Mouse (Mus musculus) heart, postnatal 0 days (tissue): ENCODE results near the gene Ckap2l. TPM values are rescaled to one million over a fixed set of nuclear protein-coding genes. Genes with fewer than 3 reads are reported as not detected.

Experiments used
- ATAC-seq: fragments of 200-750 bp; cut with Nextera tagmentation; 2 replicates; pipeline ENCODE4 v1.8.0; 2017; ENCODE audit warnings: low read depth, moderate number of reproducible peaks, moderate library complexity; ENCODE audit not compliant: insufficient read depth
- DNase-seq: peaks from one replicate; pipeline ENCODE4 v3.0.0-alpha.2; 2016; ENCODE audit warnings: low spot score
- H3K27ac ChIP-seq: fragments of 300-500 bp; sonication (generic); 2 replicates; pipeline ENCODE4 v1.5.1; 2014; ENCODE audit warnings: low read depth, mild to moderate bottlenecking
- H3K27me3 ChIP-seq: fragments of 300-500 bp; sonication (generic); 2 replicates; pipeline ENCODE4 v1.6.1; 2014; ENCODE audit warnings: low read length, mixed read lengths; ENCODE audit not compliant: control insufficient read depth, insufficient read depth
- H3K36me3 ChIP-seq: fragments of 300-500 bp; sonication (generic); replicated peaks from 2 replicates; pipeline ENCODE4 v1.6.1; 2014; ENCODE audit warnings: low read length, mixed read lengths; ENCODE audit not compliant: control insufficient read depth, insufficient read depth
- H3K4me1 ChIP-seq: fragments of 300-500 bp; sonication (generic); 2 replicates; pipeline ENCODE4 v1.6.1; 2014; ENCODE audit warnings: antibody characterized with exemption; ENCODE audit not compliant: control insufficient read depth, insufficient read depth
- H3K4me2 ChIP-seq: fragments of 300-500 bp; sonication (generic); 2 replicates; pipeline ENCODE4 v1.6.1; 2014; ENCODE audit warnings: low read depth, mild to moderate bottlenecking, low read length, moderate library complexity
- H3K4me3 ChIP-seq: fragments of 300-500 bp; sonication (generic); 2 replicates; pipeline ENCODE4 v1.5.1; 2014; ENCODE audit warnings: low read depth, low read length
- H3K9ac ChIP-seq: fragments of 300-500 bp; sonication (generic); replicated peaks from 2 replicates; pipeline ENCODE4 v1.6.1; 2014; ENCODE audit warnings: low read depth, low read length, mixed read lengths
- H3K9me3 ChIP-seq: fragments of 300-500 bp; sonication (generic); replicated peaks from 2 replicates; pipeline ENCODE4 v1.6.1; 2016; ENCODE audit warnings: low read length; ENCODE audit not compliant: control insufficient read depth
- CTCF ChIP-seq: IDR thresholded peaks from 2 replicates; pipeline ENCODE4 v1.5.1; 2016; ENCODE audit warnings: antibody characterized with exemption, control low read depth, low read depth
- EP300 ChIP-seq: IDR thresholded peaks from 2 replicates; pipeline ENCODE4 v1.6.1; 2016; ENCODE audit warnings: antibody characterized with exemption, low read depth
- WGBS: fragments of 180-500 bp; shearing (Covaris S2); extraction: QIAGEN DNeasy Blood & Tissue Kit; methylation state at CpG from one replicate; pipeline ENCODE4 v1.1.7; 2014; 5-methylcytosine and 5-hydroxymethylcytosine counted together
- polyA plus RNA-seq: library from polyadenylated mRNA; unstranded; fragments of >200 nt; fragmentation: Nextera tagmentation; extraction: Ambion mirVana; gene quantifications from 2 replicates; pipeline ENCODE4 v1.2.1, GENCODE M21; 2015
- total RNA-seq: library from RNA; depleted of rRNA; stranded (reverse); fragments of >200 nt; gene quantifications from 2 replicates; pipeline ENCODE4 v1.2.3, GENCODE M21; 2014; ENCODE audit warnings: low replicate concordance

The Ckap2l gene
- total and polyA plus RNA-seq, 2 experiments from 2014 or later, result 12.6 to 16.2 TPM

DNA sequence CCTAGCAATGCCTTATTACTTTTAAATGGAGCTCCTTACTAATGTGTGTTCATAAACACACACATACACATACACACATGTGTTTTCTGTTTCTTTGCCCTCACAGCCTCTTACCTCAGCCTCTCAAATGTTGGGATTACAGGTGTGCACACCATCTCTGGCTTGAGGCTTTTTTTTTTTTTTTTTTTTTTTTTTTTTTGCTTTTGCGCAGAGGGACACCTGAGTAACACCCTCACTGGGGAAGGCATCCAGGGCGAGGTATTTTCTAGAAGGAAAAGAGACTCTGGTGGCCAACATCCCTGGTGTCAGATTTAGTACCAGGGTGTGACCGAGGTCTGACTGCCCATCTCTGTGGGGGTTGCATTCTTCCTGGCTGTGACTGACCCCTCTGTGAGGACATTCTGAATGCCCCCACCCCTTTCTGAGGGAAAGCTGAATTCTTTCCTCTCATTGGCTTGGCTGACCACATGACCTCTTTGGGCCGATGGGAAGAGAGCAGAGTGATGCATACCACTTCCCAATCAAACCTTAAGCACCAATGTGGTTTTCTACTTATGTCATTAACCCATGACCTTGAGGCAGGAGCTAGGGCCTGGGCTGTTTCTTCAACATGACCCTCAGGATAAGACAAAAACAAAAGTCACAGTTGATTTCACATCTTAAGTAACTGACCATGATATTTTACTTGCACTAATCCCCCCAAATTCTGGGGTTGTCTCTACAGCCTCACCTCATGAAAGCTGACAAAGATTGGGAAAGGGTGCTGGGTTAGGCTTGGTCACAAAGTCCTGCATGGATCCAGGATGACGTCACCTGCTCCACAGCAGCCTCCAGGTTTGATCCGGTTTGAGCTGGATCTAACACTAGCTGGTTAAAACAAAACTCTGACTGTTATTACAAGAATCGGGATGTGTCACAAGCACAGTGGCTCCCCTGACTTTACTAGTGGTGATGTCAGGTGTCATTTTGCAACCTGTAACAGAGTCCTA, 54.9 kb downstream of the Ckap2l start:
- WGBS, result 66% methylated on average over 7 of the region's 7 CpGs
- Histone ChIP-seq H3K9ac (no peak overlapping the region), H3K4me3 (no peak overlapping the region), H3K36me3 (no peaks in the 10 kb centered on the region), H3K9me3 (no peaks in the 10 kb centered on the region), H3K4me1 (0 out of 2 replicates have a peak, but pooled peaks cover 15% of the 10 kb centered on the region), H3K4me2 (no peak overlapping the region), H3K27me3 (no peaks in the 10 kb centered on the region), H3K27ac (no peak overlapping the region)
- no peak for ATAC-seq
- TF ChIP-seq CTCF (no peak), EP300 (no peak)
- DNase-seq, result no peak

DNA sequence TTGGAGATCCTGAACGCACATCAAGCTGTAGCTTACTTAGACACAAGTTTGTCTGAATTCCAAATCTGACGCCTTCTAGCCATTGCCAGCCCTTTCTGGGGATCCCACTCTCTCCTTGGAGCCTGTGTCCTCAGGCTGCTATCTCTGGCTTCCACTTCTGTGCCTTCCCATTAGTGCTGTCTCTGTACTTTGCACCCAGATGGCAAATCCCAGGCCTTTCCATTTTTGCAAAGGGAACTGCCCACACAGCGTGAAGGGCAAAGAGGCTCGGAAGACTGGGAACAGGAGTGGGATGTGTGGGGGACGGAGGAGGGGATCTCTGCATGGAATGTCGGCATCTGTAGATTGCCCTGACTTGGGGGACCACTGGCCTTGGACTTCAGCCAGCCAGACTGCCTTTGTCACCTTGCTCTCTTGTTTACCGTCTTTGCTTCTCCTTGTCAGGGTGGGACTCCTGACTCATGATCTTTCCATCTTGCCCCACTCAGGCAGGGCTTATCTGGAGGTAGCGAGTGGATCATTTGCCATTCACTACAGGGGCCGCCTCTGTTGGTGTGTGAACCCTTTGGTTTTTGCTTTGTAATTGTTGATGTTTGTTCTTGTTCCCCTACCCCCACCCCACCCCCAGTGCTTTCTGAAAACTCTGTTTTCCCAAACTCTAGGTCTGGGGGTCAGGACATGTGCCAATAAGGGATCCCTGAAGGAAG, 56.1 kb downstream of the Ckap2l start:
- 0 out of 2 replicates have a peak, but pooled peaks cover 15% of the 10 kb centered on the region for H3K4me1 ChIP-seq
- no peak for TF ChIP-seq EP300
- TF ChIP-seq CTCF, result no peak
- WGBS, result 62% methylated on average over 9 of the region's 9 CpGs

DNA sequence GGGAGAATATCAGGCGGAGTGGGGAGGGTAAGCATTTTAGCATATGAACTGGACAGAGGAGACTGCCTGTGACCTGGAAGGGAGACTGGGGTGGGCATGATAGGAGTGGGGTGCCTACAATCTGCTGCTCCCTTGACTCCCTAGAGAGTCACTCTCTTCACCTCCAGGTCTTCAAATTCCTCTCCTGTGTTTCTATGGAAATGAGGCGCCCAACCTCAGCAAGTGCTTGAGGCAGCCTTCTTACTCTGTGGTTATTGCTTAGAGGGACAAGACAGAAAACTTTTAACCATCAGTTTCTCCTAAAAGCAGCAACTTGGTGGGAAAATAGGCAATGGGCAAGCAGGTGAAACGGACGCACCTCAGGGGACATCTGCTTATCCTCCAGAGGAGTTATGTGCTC, 60.5 kb downstream of the Ckap2l start:
- Histone ChIP-seq H3K27me3 (no peaks in the 10 kb centered on the region), H3K9ac (no peak overlapping the region), H3K4me1 (no peaks in the 10 kb centered on the region), H3K4me3 (no peak overlapping the region), H3K4me2 (no peak overlapping the region), H3K27ac (no peak overlapping the region), H3K36me3 (no peaks in the 10 kb centered on the region), H3K9me3 (no peaks in the 10 kb centered on the region)
- DNase-seq (no peak), ATAC-seq (no peak)
- 80% methylated on average over 4 of the region's 4 CpGs for WGBS
- no peak for TF ChIP-seq CTCF
- no peak for TF ChIP-seq EP300

More for the DNA sequence above, 56.1 kb downstream of the Ckap2l start:
- Histone ChIP-seq H3K4me2 (no peak overlapping the region), H3K36me3 (no peaks in the 10 kb centered on the region), H3K27me3 (no peaks in the 10 kb centered on the region), H3K4me3 (no peak overlapping the region), H3K27ac (no peak overlapping the region), H3K9me3 (no peaks in the 10 kb centered on the region), H3K9ac (no peak overlapping the region)
- DNase-seq (no peak), ATAC-seq (no peak)

DNA sequence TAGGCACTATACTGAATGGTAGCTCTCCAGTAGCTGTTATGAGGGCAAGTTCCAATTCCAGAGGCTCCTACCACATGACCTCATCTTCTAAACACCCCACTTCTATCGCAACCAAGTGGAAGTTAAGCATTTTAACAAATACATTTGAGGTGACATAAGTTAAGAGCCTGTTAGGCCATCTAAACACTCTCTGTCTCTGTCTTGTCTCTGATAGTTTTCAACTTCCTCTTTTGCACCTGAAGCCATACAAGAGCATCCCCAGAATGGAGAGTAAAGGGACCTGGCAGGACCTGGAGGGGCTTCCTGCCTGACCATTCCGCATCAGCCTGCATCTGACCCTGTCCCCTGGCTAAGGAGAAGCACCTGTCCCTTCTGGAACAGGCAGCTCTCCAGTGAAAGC, 62.3 kb downstream of the Ckap2l start:
- DNase-seq, result no peak
- 61% methylated on average over 2 of the region's 2 CpGs for WGBS
- TF ChIP-seq EP300, result no peak

DNA sequence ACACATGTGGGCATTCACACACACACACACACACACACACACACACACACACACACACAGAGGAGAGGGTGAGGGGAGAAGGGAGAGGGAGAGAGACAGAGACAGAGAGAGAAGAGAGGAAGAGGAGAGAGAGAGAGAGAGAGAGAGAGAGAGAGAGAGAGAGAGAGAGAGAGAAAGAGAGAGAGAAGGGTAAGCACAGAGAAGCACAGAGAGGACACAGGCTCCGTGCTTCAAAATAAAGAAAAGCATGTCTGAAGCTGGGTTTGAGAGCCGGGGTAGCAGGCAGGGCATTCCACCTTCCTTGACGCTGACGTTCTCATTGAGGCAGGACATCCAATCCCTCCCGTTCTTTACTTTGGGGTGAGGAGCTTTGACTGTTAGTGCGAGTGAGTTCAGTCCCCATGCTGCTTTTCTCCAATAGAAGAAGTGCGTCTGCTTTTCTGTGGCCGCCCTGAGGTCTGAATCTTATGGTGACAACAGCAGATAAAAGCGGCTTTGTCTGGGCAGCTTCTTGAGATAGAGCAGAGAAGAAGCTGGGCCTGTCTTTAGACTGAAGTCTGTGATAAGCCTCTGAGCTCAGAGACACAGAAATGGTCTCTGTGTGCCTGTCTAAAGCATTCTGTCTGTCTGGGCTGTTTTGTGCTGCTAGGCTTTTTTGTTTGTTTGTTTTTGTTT, 63.1 kb downstream of the Ckap2l start:
- Histone ChIP-seq H3K27ac (no peak overlapping the region), H3K4me1 (no peaks in the 10 kb centered on the region), H3K36me3 (no peaks in the 10 kb centered on the region), H3K4me3 (no peak overlapping the region), H3K27me3 (no peaks in the 10 kb centered on the region), H3K9me3 (no peaks in the 10 kb centered on the region), H3K9ac (no peak overlapping the region), H3K4me2 (no peak overlapping the region)
- 27% methylated on average over 9 of the region's 9 CpGs for WGBS
- ATAC-seq (no peak), DNase-seq (no peak)
- TF ChIP-seq EP300, result no peak
- TF ChIP-seq CTCF, result no peak

More for the DNA sequence above, 62.3 kb downstream of the Ckap2l start:
- Histone ChIP-seq H3K9ac (no peak overlapping the region), H3K4me1 (no peaks in the 10 kb centered on the region), H3K27ac (no peak overlapping the region), H3K27me3 (no peaks in the 10 kb centered on the region), H3K9me3 (no peaks in the 10 kb centered on the region), H3K36me3 (no peaks in the 10 kb centered on the region), H3K4me2 (no peak overlapping the region), H3K4me3 (no peak overlapping the region)
- no peak for ATAC-seq
